Mouse (Mus musculus): ENCODE data around the gene Zfp667.

GRCm38 (mm10) chr7:6331233-6331956 is 45.0 kb downstream of the Zfp667 start, which contains the start of gene Zfp583:
- TF ChIP-seq NANOG (IDR thresholded peaks at IDR 0.05; ENCODE audit: borderline replicate concordance, low read length): no peak
- TF ChIP-seq CTCF (conservative IDR thresholded peaks at IDR 0.05; ENCODE audit: low read length): no peak
- no peak for TF ChIP-seq POU5F1 (IDR thresholded peaks at IDR 0.05; ENCODE audit: borderline replicate concordance, low read length)

Data from E14TG2a.4 (cell line).